Mouse (Mus musculus) MEL (cell line): ENCODE data around the gene Mrps17. TPM values are rescaled to one million over a fixed set of nuclear protein-coding genes. Genes with fewer than 3 reads are reported as not detected.

Source experiments
- DNase-seq: peaks from one replicate; pipeline ENCODE4 v3.0.0; 2011; ENCODE audit warnings: low read depth, low spot score
- H3K27ac ChIP-seq: 2 replicates; pipeline ENCODE4 v1.5.1; 2012; ENCODE audit warnings: low read depth, mild to moderate bottlenecking, control low read depth, low read length, moderate library complexity; ENCODE audit not compliant: control insufficient read depth
- H3K27me3 ChIP-seq, 2 experiments: fragments of 150-350 bp in 1 of 2; sonication (generic) in 1 of 2; 2 replicates each; pipeline ENCODE4 v1.6.1; 2012; ENCODE audit warnings: low read length in 2 of 2, mild to moderate bottlenecking in 2 of 2, improper control_type of control experiment in 1 of 2, moderate library complexity in 1 of 2; ENCODE audit not compliant: insufficient read depth in 2 of 2, control insufficient read depth in 1 of 2
- H3K36me3 ChIP-seq, 2 experiments: 2 replicates each; pipeline ENCODE4 v1.6.1; 2012 to 2014; ENCODE audit warnings: low read length in 2 of 2, improper control_type of control experiment in 1 of 2, inconsistent platforms in 1 of 2, mild to moderate bottlenecking in 1 of 2; ENCODE audit not compliant: insufficient read depth in 2 of 2, control insufficient read depth in 1 of 2
- H3K4me1 ChIP-seq, 2 experiments: fragments of 150-350 bp in 1 of 2; sonication (generic) in 1 of 2; 2 replicates each; pipeline ENCODE4 v1.6.1; 2012; ENCODE audit warnings: low read length in 2 of 2, improper control_type of control experiment in 1 of 2, mild to moderate bottlenecking in 1 of 2; ENCODE audit not compliant: insufficient read depth in 2 of 2, control insufficient read depth in 1 of 2
- H3K4me3 ChIP-seq, 2 experiments: fragments of 150-350 bp in 1 of 2; sonication (generic) in 1 of 2; 2 replicates each; pipeline ENCODE4 v1.5.1; 2012; ENCODE audit warnings: low read depth in 2 of 2, low read length in 2 of 2, mild to moderate bottlenecking in 2 of 2, moderate library complexity in 2 of 2, control low read depth in 1 of 2, improper control_type of control experiment in 1 of 2; ENCODE audit not compliant: control insufficient read depth in 1 of 2, insufficient read depth in 1 of 2
- H3K79me2 ChIP-seq: 2 replicates; pipeline ENCODE4 v1.6.1; 2012; ENCODE audit warnings: mild to moderate bottlenecking, low read length, moderate library complexity; ENCODE audit not compliant: control insufficient read depth, poor library complexity, insufficient read depth
- H3K9ac ChIP-seq: 2 replicates; pipeline ENCODE4 v1.6.1; 2012; ENCODE audit warnings: low read depth, mild to moderate bottlenecking, control low read depth, low read length, moderate library complexity; ENCODE audit not compliant: control insufficient read depth, poor library complexity, severe bottlenecking
- H3K9me3 ChIP-seq: fragments of 150-350 bp; sonication (generic); replicated peaks from 2 replicates; pipeline ENCODE4 v1.6.1; 2012; ENCODE audit warnings: mild to moderate bottlenecking, low read length, improper control_type of control experiment, moderate library complexity; ENCODE audit not compliant: insufficient read depth
- BHLHE40 ChIP-seq: IDR thresholded peaks from 2 replicates; pipeline ENCODE4 v1.6.1; 2012; ENCODE audit warnings: low read depth, mild to moderate bottlenecking, inconsistent platforms, low read length, improper control_type of control experiment, borderline replicate concordance
- CHD1 ChIP-seq: IDR thresholded peaks from 2 replicates; pipeline ENCODE4 v1.6.1; 2012; ENCODE audit warnings: low read depth, mild to moderate bottlenecking, inconsistent platforms, low read length, improper control_type of control experiment
- E2F4 ChIP-seq: IDR thresholded peaks from 2 replicates; pipeline ENCODE4 v1.6.1; 2011; ENCODE audit warnings: low read depth, low read length, improper control_type of control experiment, borderline replicate concordance
- GATA1 ChIP-seq: IDR thresholded peaks from 2 replicates; pipeline ENCODE4 v1.6.1; 2011; ENCODE audit warnings: low read depth, low read length, improper control_type of control experiment
- HCFC1 ChIP-seq: IDR thresholded peaks from 2 replicates; pipeline ENCODE4 v1.6.1; 2012; ENCODE audit warnings: low read depth, mild to moderate bottlenecking, inconsistent platforms, low read length, improper control_type of control experiment, moderate library complexity
- JUND ChIP-seq: IDR thresholded peaks from 2 replicates; pipeline ENCODE4 v1.6.1; 2011; ENCODE audit warnings: low read depth, mild to moderate bottlenecking, improper control_type of control experiment, low read length
- KAT2A ChIP-seq: conservative IDR thresholded peaks from 2 replicates; pipeline ENCODE4 v1.6.1; 2012; ENCODE audit warnings: low read depth, low read length, improper control_type of control experiment, inconsistent platforms
- MAFK ChIP-seq: IDR thresholded peaks from 2 replicates; pipeline ENCODE4 v1.6.1; 2011; ENCODE audit warnings: low read depth, mild to moderate bottlenecking, low read length, improper control_type of control experiment, borderline replicate concordance
- MAZ ChIP-seq: IDR thresholded peaks from 2 replicates; pipeline ENCODE4 v1.6.1; 2012; ENCODE audit warnings: low read depth, mild to moderate bottlenecking, inconsistent platforms, low read length, improper control_type of control experiment
- MYC ChIP-seq: IDR thresholded peaks from 2 replicates; pipeline ENCODE4 v1.6.1; 2011; ENCODE audit warnings: low read depth, mild to moderate bottlenecking, low read length, improper control_type of control experiment, moderate library complexity
- NELFE ChIP-seq: IDR thresholded peaks from 2 replicates; pipeline ENCODE4 v1.6.1; 2011; ENCODE audit warnings: low read depth, low read length, improper control_type of control experiment
- NRF1 ChIP-seq: IDR thresholded peaks from 2 replicates; pipeline ENCODE4 v1.6.1; 2014; ENCODE audit warnings: low read depth, mild to moderate bottlenecking, inconsistent platforms, low read length, improper control_type of control experiment, moderate library complexity; ENCODE audit not compliant: poor library complexity, insufficient read depth, severe bottlenecking
- POLR2A ChIP-seq, 2 experiments: IDR thresholded peaks; 2 replicates each; pipeline ENCODE4 v1.6.1; 2011 to 2012; ENCODE audit warnings: low read length in 2 of 2, mild to moderate bottlenecking in 2 of 2, control low read depth in 1 of 2, improper control_type of control experiment in 1 of 2, low read depth in 1 of 2, moderate library complexity in 1 of 2; ENCODE audit not compliant: control insufficient read depth in 1 of 2, insufficient read depth in 1 of 2, poor library complexity in 1 of 2
- POLR2AphosphoS2 ChIP-seq: IDR thresholded peaks from 2 replicates; pipeline ENCODE4 v1.6.1; 2011; ENCODE audit warnings: low read length, improper control_type of control experiment
- RCOR1 ChIP-seq: IDR thresholded peaks from 2 replicates; pipeline ENCODE4 v1.6.1; 2012; ENCODE audit warnings: low read depth, mild to moderate bottlenecking, inconsistent platforms, low read length, improper control_type of control experiment
- SIN3A ChIP-seq: IDR thresholded peaks from 2 replicates; pipeline ENCODE4 v1.6.1; 2012; ENCODE audit warnings: low read length, improper control_type of control experiment, inconsistent platforms
- SMC3 ChIP-seq: IDR thresholded peaks from 2 replicates; pipeline ENCODE4 v1.6.1; 2011; ENCODE audit warnings: low read depth, low read length, improper control_type of control experiment
- USF2 ChIP-seq, 2 experiments: IDR thresholded peaks; 2 replicates each; pipeline ENCODE4 v1.6.1; 2011 to 2012; ENCODE audit warnings: improper control_type of control experiment in 2 of 2, low read length in 2 of 2, borderline replicate concordance in 1 of 2, inconsistent platforms in 1 of 2, low read depth in 1 of 2, mild to moderate bottlenecking in 1 of 2; ENCODE audit not compliant: insufficient read depth in 1 of 2
- ZC3H11A ChIP-seq: IDR thresholded peaks from 2 replicates; pipeline ENCODE4 v1.6.1; 2012; ENCODE audit warnings: low read depth, mild to moderate bottlenecking, inconsistent platforms, low read length, improper control_type of control experiment
- ZMIZ1 ChIP-seq: IDR thresholded peaks from 2 replicates; pipeline ENCODE4 v1.6.1; 2012; ENCODE audit warnings: low read depth, mild to moderate bottlenecking, inconsistent platforms, low read length, improper control_type of control experiment, moderate library complexity
- ZNF384 ChIP-seq: IDR thresholded peaks from 2 replicates; pipeline ENCODE4 v1.6.1; 2012; ENCODE audit warnings: low read depth, mild to moderate bottlenecking, inconsistent platforms, low read length, improper control_type of control experiment
- polyA plus RNA-seq, 2 experiments: library from polyadenylated mRNA; stranded (reverse) in 1 of 2; unstranded in 1 of 2; fragments of >175 nt in 1 of 2; fragments of >200 nt in 1 of 2; gene quantifications; 2 replicates each; pipeline versions ENCODE4 v1.2.1 to v1.2.4; 2012; ENCODE audit warnings: low replicate concordance in 2 of 2, low read depth in 1 of 2; ENCODE audit not compliant: insufficient read length in 2 of 2, insufficient read depth in 1 of 2, missing spikeins in 1 of 2
- total RNA-seq: library from RNA; depleted of rRNA; stranded (reverse); fragments of 300-350 nt; gene quantifications from 2 replicates; pipeline ENCODE4 v1.2.3, GENCODE M21; 2012

Gene Mrps17
- total and polyA plus RNA-seq, 3 experiments, result 182 to 211 TPM; not detected in 1

DNA sequence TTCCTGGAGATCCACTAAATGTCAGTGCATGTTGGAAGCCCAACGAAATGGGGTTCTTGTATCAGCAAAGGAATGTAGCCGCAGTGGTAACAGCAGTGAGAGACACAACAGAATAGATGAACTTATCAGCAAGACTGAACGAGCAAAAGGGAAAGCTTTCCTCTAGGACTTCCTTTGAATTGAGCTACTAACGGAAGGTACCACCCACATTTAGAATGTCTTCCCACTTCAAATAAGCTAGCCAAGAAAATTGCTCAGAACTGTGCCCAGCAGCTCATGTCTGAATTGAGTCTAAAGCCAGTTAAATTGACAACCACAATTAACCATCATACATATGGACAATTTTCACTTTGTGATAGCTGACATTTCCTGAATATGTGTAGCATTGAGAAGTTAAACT, 47.4 kb upstream of the Mrps17 start:
- Histone ChIP-seq H3K27me3 (0 out of 4 replicates have a peak, but pooled peaks cover 0 to 2% of the 10 kb centered on the region in 2 experiments), H3K4me3 (no peak overlapping the region), H3K27ac (no peak overlapping the region), H3K79me2 (no peaks in the 10 kb centered on the region), H3K9ac (no peak overlapping the region), H3K9me3 (no peaks in the 10 kb centered on the region), H3K4me1 (no peaks in the 10 kb centered on the region), H3K36me3 (no peaks in the 10 kb centered on the region)
- DNase-seq, result no peak
- TF ChIP-seq NELFE (no peak), SIN3A (no peak), ZNF384 (no peak), MAZ (no peak), POLR2A (IDR thresholded peaks at IDR 0.05; ENCODE audit: control insufficient read depth in 1 of 2, insufficient read depth in 1 of 2, low read depth in 1 of 2, low read length in 2 of 2, poor library complexity in 1 of 2) (no peak), E2F4 (no peak)
- TF ChIP-seq, all 39 proteins: peak for 0

DNA sequence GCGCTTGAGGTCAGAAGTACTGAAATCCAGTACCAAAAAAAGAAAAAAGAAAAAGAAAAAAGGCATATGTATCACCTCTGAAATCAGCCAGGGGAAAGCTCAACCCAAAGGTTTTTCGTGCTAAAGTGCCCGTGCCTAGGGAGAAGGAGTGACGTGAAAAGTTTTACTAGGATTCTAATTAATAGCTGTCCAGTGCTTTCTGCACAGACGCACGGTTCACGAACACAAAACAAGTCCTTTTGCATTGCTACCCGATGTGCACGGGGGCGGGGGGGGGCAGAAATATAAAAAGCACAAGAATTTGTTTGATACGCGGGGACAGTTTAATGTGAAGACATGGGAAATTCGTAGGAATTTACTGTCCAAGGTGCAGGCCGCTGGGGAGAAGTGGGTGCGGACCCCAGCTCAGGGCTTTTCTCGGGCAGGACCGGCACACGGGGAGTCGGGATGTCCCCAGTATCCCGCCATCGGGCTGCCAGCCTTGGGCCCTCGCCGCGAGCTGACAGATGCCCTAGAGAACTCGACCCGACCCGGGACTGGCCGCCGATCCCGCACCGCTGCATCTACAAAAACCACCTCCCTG, 45.8 kb upstream of the Mrps17 start:
- Histone ChIP-seq H3K4me1 (no peaks in the 10 kb centered on the region), H3K27ac (no peak overlapping the region), H3K4me3 (no peak overlapping the region), H3K27me3 (0 out of 4 replicates have a peak, but pooled peaks cover 0 to 2% of the 10 kb centered on the region in 2 experiments), H3K79me2 (no peaks in the 10 kb centered on the region), H3K36me3 (no peaks in the 10 kb centered on the region), H3K9me3 (no peaks in the 10 kb centered on the region), H3K9ac (no peak overlapping the region)
- DNase-seq, result no peak
- no peak for TF ChIP-seq MAFK
- no peak for TF ChIP-seq USF2 (IDR thresholded peaks at IDR 0.05; ENCODE audit: borderline replicate concordance in 1 of 2, insufficient read depth in 1 of 2, low read depth in 1 of 2, low read length in 2 of 2)
- no peak for TF ChIP-seq NRF1
- no peak for TF ChIP-seq ZMIZ1
- TF ChIP-seq MYC, result no peak
- no peak for TF ChIP-seq GATA1
- no peak for TF ChIP-seq RCOR1
- no peak for TF ChIP-seq KAT2A
- TF ChIP-seq HCFC1, result no peak
- no peak for TF ChIP-seq CHD1
- TF ChIP-seq SMC3, result no peak
- no peak for TF ChIP-seq NELFE
- no peak for TF ChIP-seq ZC3H11A
- no peak for TF ChIP-seq BHLHE40
- no peak for TF ChIP-seq POLR2AphosphoS2
- TF ChIP-seq JUND, result no peak
